Mouse (Mus musculus) right cerebral cortex, adult 18-20 months (tissue): ENCODE data around the gene Acot3.

Experiments used
- DNase-seq: peaks from one replicate; pipeline ENCODE4 v3.0.0; 2022; ENCODE audit warnings: mixed read lengths

Gene Acot3

DNA sequence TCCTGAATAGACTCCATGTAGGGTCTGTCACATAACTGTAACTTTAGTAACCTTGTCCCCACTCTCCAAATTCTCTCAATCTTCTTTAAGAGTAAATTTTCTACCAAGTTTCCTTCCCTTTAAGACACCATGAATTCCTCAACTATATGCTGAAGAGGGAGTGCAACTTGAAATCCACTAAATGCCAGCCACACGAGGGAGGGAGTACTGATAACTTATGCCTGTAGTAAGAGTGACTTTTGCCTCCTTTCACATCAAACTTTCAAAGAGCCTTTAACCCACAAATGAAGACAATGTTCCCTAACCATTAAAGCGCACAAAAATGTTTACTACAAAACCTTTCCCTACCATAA is 49.5 kb downstream of the Acot3 start:
- no peak for DNase-seq

DNA sequence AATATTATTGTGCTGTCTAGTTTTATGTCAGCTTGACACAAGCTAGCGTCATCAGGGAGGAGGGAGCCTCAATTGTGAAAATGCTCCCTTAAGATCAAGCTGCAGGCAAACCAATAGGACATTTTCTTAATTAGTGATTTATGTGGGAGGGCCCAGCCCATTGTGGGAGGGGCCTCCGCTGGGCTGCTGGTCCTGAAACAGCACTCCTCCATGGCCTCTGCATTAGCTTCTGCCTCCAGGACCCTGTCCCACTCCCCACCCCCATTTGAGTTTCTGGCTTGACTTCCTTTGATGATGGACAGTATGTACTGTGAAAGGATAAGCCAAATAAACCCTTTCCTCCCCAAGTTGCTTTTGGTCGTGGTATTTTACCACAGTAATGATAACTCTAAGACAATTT is 55.1 kb downstream of the Acot3 start:
- no peak for DNase-seq

DNA sequence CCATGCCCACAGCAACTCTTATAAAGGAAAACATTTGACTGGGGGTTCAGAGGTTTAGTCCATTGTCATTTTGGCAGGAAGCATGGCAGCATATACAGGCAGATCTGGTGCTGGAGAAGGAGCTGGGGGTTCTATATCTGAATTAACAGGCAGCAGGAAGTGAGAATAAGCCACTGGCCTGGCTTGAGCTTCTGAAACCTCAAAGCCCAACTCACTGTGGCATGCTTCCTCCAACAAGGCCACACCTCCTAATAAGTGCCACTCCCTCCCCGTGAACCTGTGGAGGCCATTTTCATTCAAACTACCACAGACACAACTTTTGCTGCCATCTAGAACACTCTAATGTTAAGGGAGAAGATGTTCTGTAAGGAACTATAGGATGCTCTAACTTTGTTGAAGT is 55.7 kb downstream of the Acot3 start:
- no peak for DNase-seq

DNA sequence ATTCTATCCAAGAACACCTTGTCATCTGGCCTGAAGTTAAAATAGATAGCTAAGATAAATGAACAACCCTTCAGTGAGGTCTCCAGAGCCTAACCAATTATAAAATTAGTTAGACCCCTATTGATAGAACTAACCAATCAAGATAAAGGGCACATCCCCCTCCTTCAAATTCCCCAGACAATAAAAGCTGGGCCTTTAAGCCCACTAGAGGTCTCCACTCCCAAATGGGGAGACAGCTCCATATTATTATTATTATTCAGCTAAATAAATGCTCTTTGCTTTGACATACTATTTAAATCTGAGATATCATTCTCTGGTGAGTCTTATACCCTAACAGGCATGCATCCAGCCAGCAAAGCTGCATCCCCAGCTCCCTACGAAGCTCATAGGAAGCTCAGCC is 58.0 kb downstream of the Acot3 start:
- no peak for DNase-seq
